Mouse (Mus musculus): Measurements from ENCODE around the gene Zfhx3. TPM values are rescaled to one million over a fixed set of nuclear protein-coding genes. Genes with fewer than 3 reads are reported as not detected.
A peak's percentile ranks its signal among the peaks of the same experiment; 100 is the strongest.

The Zfhx3 gene
- polyA plus RNA-seq, 1 experiment from 2014 or later: 60.2 TPM

GRCm38 (mm10) chr8:108692239-108692627 lies 749.8 kb downstream of the Zfhx3 start:
- Histone ChIP-seq H3K4me1 (peaks cover 58% of the 10 kb centered on the region), H3K9ac (peak overlapping the region; percentile 27; the same call in 1 of the 2 replicates), H3K27ac (peak overlapping the region; percentile 86), H3K4me3 (peak overlapping the region; percentile 24), H3K9me3 (no peaks in the 10 kb centered on the region), H3K36me3 (replicated peaks) (no peaks in the 10 kb centered on the region), H3K27me3 (replicated peaks) (0 out of 2 replicates have a peak, but pooled peaks cover 6% of the 10 kb centered on the region), H3K4me2 (peak overlapping the region; percentile 50)
- ATAC-seq (replicated peaks): peak; percentile 66
- WGBS: 4% methylated on average over 5 of the region's 5 CpGs

- H3K4me2 ChIP-seq: peak overlapping the region; percentile 50; the same call in 1 of the 2 replicates
- H3K4me3 ChIP-seq: no peak overlapping the region
- 0 out of 2 replicates have a peak, but pooled peaks cover 6% of the 10 kb centered on the region for H3K27me3 ChIP-seq (replicated peaks)
- ATAC-seq (replicated peaks): no peak
- peaks cover 66% of the 10 kb centered on the region for H3K4me1 ChIP-seq
- no peak overlapping the region for H3K9ac ChIP-seq
- no peaks in the 10 kb centered on the region for H3K36me3 ChIP-seq (replicated peaks)
- 54% methylated on average over 6 of the region's 6 CpGs for WGBS
- H3K27ac ChIP-seq: peak overlapping the region; percentile 86
- no peaks in the 10 kb centered on the region for H3K9me3 ChIP-seq
These were observed 750.5 kb downstream of the Zfhx3 start for GRCm38 (mm10) chr8:108692669-108693665.

- ATAC-seq (replicated peaks): no peak
- H3K27me3 ChIP-seq (replicated peaks): 0 out of 2 replicates have a peak, but pooled peaks cover 6% of the 10 kb centered on the region
- WGBS: 69% methylated on average over 5 of the region's 5 CpGs
These were observed 751.4 kb downstream of the Zfhx3 start for GRCm38 (mm10) chr8:108693841-108694240.

GRCm38 (mm10) chr8:108694516-108694915 lies 752.1 kb downstream of the Zfhx3 start:
- no peak overlapping the region for H3K9ac ChIP-seq
- H3K4me2 ChIP-seq: no peak overlapping the region
- 0 out of 2 replicates have a peak, but pooled peaks cover 6% of the 10 kb centered on the region for H3K27me3 ChIP-seq (replicated peaks)
- H3K9me3 ChIP-seq: no peaks in the 10 kb centered on the region
- 43% methylated on average over 6 of the region's 6 CpGs for WGBS
- no peaks in the 10 kb centered on the region for H3K36me3 ChIP-seq (replicated peaks)
- no peak for ATAC-seq (replicated peaks)
- no peak overlapping the region for H3K4me3 ChIP-seq
- peak overlapping the region; percentile 81; the same call in 1 of the 2 replicates for H3K27ac ChIP-seq
- H3K4me1 ChIP-seq: peaks cover 79% of the 10 kb centered on the region

More at GRCm38 (mm10) chr8:108693841-108694240, 751.4 kb downstream of the Zfhx3 start:
- H3K9ac ChIP-seq: no peak overlapping the region
- no peaks in the 10 kb centered on the region for H3K9me3 ChIP-seq
- peak overlapping the region; percentile 16; the same call in 1 of the 2 replicates for H3K27ac ChIP-seq
- no peaks in the 10 kb centered on the region for H3K36me3 ChIP-seq (replicated peaks)
- no peak overlapping the region for H3K4me2 ChIP-seq
- peaks cover 72% of the 10 kb centered on the region for H3K4me1 ChIP-seq
- H3K4me3 ChIP-seq: no peak overlapping the region

GRCm38 (mm10) chr8:108695242-108695880 lies 752.9 kb downstream of the Zfhx3 start:
- 5% methylated on average over 32 of the region's 32 CpGs for WGBS
- ATAC-seq (replicated peaks): no peak
- Histone ChIP-seq H3K36me3 (replicated peaks) (no peaks in the 10 kb centered on the region), H3K4me2 (peak overlapping the region; percentile 53), H3K9ac (peak overlapping the region; percentile 38), H3K4me1 (peaks cover 81% of the 10 kb centered on the region), H3K27me3 (replicated peaks) (0 out of 2 replicates have a peak, but pooled peaks cover 6% of the 10 kb centered on the region), H3K4me3 (peak overlapping the region; percentile 22), H3K27ac (peak overlapping the region; percentile 81), H3K9me3 (no peaks in the 10 kb centered on the region)

DNA sequence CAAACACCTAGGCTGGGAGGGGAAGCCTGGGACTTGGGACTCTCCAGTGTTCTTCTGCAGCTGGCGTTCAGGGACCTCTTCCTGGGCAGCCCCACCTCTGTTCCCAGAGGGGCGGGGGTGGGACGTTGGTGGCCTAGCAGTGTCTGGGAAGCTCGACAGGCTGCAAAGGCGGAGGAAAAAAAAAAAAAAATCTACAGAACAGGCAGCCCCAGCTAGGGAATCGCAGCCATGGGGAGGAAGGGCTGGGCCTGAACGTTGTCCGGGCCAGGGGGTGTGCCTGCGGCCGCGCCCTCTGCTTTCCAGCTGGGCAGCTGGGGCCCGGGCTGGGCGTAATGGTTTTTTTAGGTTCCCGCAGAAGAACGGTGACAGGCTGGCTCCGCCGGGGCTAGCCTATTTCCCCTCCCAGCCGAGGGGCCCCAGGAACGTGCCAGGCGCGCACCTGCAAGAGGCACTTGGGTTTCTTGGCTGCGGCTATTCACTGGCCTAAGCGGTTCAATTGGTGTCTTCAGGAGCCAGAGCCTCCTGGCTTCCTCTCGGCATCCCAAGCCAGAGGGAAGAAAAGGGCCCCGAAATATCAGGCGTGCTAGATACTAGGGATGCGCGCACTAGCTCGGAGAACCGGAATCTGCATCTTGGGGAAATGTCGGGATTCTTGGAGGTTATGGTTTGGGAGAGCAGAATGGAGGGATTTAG lies 753.6 kb downstream of the Zfhx3 start:
- Histone ChIP-seq H3K9me3 (no peaks in the 10 kb centered on the region), H3K27ac (peak overlapping the region; percentile 81), H3K36me3 (replicated peaks) (no peaks in the 10 kb centered on the region), H3K27me3 (replicated peaks) (0 out of 2 replicates have a peak, but pooled peaks cover 6% of the 10 kb centered on the region), H3K9ac (peak overlapping the region; percentile 38), H3K4me3 (peak overlapping the region; percentile 22), H3K4me1 (peaks cover 73% of the 10 kb centered on the region), H3K4me2 (peak overlapping the region; percentile 53)
- WGBS: 2% methylated on average over 31 of the region's 31 CpGs
- peak; percentile 13; the same call in 1 of the 2 replicates for ATAC-seq (replicated peaks)

GRCm38 (mm10) chr8:108696631-108697410 lies 754.4 kb downstream of the Zfhx3 start:
- H3K9me3 ChIP-seq: no peaks in the 10 kb centered on the region
- H3K4me3 ChIP-seq: peak overlapping the region; percentile 22; the same call in 1 of the 2 replicates
- H3K27ac ChIP-seq: peak overlapping the region; percentile 81
- H3K9ac ChIP-seq: peak overlapping the region; percentile 38
- peak overlapping the region; percentile 53 for H3K4me2 ChIP-seq
- H3K27me3 ChIP-seq (replicated peaks): 0 out of 2 replicates have a peak, but pooled peaks cover 6% of the 10 kb centered on the region
- no peak for ATAC-seq (replicated peaks)
- H3K4me1 ChIP-seq: peaks cover 66% of the 10 kb centered on the region
- H3K36me3 ChIP-seq (replicated peaks): no peaks in the 10 kb centered on the region
- WGBS: 4% methylated on average over 27 of the region's 27 CpGs

DNA sequence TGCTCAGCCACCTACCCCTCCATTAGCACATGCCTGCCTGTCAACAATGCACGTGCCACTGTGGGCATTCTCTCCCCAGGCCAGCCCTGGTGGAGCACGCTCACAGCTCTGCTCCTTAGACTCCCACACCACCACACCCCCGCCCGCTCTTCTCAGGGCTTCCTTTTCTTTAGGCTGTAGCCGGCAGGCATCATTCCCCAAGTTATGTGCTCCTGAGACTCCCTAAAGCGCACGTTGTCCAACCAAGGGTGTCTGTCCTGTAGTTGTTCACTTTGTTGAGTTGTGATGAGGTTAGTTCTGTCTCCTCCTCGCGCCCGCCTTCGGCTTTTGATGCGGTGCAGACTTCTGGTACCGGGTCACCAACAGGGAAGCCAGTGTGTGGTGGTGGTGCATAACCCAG lies 755.1 kb downstream of the Zfhx3 start:
- Histone ChIP-seq H3K4me3 (peak overlapping the region; percentile 1), H3K4me2 (peak overlapping the region; percentile 53), H3K4me1 (peaks cover 61% of the 10 kb centered on the region), H3K36me3 (replicated peaks) (no peaks in the 10 kb centered on the region), H3K27ac (peak overlapping the region; percentile 81), H3K9me3 (no peaks in the 10 kb centered on the region), H3K9ac (peak overlapping the region; percentile 32), H3K27me3 (replicated peaks) (0 out of 2 replicates have a peak, but pooled peaks cover 6% of the 10 kb centered on the region)
- ATAC-seq (replicated peaks): 0 out of 2 replicates have a peak, but pooled peaks have one; percentile 34
- WGBS: 2% methylated on average over 13 of the region's 13 CpGs

GRCm38 (mm10) chr8:108698101-108698660 lies 755.7 kb downstream of the Zfhx3 start:
- no peak for ATAC-seq (replicated peaks)
- Histone ChIP-seq H3K4me2 (peak overlapping the region; percentile 53), H3K27me3 (replicated peaks) (0 out of 2 replicates have a peak, but pooled peaks cover 6% of the 10 kb centered on the region), H3K9ac (peak overlapping the region; percentile 32; the same call in 1 of the 2 replicates), H3K4me3 (peak overlapping the region; percentile 1; the same call in 1 of the 2 replicates), H3K9me3 (no peaks in the 10 kb centered on the region), H3K36me3 (replicated peaks) (no peaks in the 10 kb centered on the region), H3K27ac (peak overlapping the region; percentile 81), H3K4me1 (peaks cover 58% of the 10 kb centered on the region)
- 5% methylated on average over 5 of the region's 5 CpGs for WGBS

GRCm38 (mm10) chr8:108699011-108699410 lies 756.6 kb downstream of the Zfhx3 start:
- ATAC-seq (replicated peaks): no peak
- H3K4me1 ChIP-seq: peaks cover 50% of the 10 kb centered on the region
- H3K9me3 ChIP-seq: no peaks in the 10 kb centered on the region
- H3K4me2 ChIP-seq: peak overlapping the region; percentile 50
- no peak overlapping the region for H3K9ac ChIP-seq
- WGBS: 5% methylated on average over 3 of the region's 3 CpGs
- H3K27ac ChIP-seq: peak overlapping the region; percentile 81
- 0 out of 2 replicates have a peak, but pooled peaks cover 6% of the 10 kb centered on the region for H3K27me3 ChIP-seq (replicated peaks)
- no peaks in the 10 kb centered on the region for H3K36me3 ChIP-seq (replicated peaks)
- peak overlapping the region; percentile 26 for H3K4me3 ChIP-seq

All from midbrain, embryonic 15.5 days (tissue).